Mouse (Mus musculus) thymus, adult 2 months (tissue): ENCODE results near the gene Pced1b.

Experiments
- CTCF ChIP-seq: fragments of 200-500 bp; IDR thresholded peaks from 2 replicates; pipeline ENCODE4 v1.5.1; 2012; ENCODE audit warnings: mild to moderate bottlenecking, control low read depth, low read length, moderate library complexity, borderline replicate concordance; ENCODE audit not compliant: control insufficient read depth, poor library complexity, insufficient read depth; ENCODE audit errors: extremely low read depth
- POLR2A ChIP-seq: fragments of 200-500 bp; IDR thresholded peaks from 2 replicates; pipeline ENCODE4 v1.6.1; 2012; ENCODE audit warnings: mild to moderate bottlenecking, low read length, control low read depth, moderate library complexity; ENCODE audit not compliant: control insufficient read depth, poor library complexity, insufficient read depth; ENCODE audit errors: extremely low read depth

DNA sequence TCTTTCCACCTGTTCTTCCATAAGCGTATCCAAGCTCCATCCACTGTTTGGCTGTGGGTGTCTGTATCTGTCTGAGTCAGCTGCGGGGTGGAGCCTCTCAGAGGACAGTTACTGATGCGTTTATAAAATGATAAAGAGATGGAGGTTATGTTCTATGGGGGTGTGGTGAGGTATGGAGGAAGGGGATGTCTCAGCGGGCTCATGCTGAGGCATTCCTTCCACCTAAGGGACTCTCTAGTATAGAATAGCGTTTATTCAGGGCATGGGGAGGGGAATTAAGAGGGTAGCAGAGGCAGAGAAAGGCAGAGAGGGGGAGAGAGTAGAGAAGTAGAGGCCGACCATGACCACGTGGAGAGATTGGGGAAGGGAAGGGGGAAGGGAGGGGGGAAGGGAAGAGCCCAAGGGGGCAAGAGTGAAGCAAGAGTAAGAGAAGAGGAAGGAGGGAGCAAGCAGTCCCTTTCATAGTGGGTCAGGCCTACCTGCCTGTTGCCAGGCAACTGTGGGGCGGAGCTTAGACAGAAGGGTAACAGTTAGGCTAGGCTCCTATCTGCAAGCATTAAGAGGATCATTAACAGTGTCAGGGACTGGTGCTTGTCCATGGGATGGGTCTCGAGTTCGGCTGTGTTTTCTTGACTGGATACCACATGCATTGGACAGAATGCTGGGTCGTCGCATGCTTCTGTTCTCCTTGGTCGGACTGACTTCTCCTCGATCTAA, 90.9 kb downstream of the Pced1b start:
- TF ChIP-seq POLR2A (no peak), CTCF (no peak)
